Mouse (Mus musculus) thymus, adult 18-20 months (tissue): Measurements from ENCODE around the gene Dynlrb2.

Experiments used
- DNase-seq, 2 experiments: peaks; one replicate each; pipeline ENCODE4 v3.0.0; 2022; ENCODE audit warnings: mixed read lengths in 2 of 2

The Dynlrb2 gene

DNA sequence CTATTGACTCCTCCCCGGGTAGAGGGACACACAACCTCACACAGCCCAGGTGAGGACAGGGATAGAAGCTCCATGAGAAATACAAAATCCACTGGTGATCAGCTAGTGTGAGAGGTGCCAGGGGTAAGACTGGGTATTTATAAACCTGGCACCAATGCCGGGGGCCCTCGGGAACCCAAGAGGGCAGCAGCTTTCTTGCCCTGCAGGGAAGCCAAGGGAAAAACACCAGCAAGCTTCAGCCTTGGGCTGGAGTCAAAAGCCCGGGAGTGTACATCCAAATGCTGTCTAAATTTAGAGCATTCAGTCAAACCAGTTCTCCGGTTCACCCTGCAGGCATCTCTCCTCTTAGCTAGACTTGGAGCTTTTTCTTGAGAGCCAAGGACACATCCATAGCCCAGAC, 38.1 kb downstream of the Dynlrb2 start:
- DNase-seq = no peak

DNA sequence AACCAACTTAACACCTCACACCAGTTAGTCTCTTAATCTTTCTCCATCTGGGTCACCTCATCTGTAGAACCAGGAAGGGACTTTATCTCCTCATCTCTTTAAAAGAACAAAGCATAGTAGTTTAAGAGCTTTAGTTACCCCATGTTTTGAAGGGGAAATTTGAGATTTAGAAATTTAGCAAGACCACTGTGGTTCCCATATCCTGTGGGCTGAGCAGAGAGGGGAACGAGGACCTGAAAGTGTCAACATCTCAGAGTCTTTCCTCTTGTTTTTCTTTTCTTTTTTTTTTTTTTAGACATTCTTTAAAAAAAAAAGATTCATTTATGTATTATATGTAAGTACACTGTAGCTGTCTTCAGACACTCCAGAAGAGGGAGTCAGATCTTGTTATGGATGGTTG, 38.6 kb downstream of the Dynlrb2 start:
- no peak for DNase-seq

DNA sequence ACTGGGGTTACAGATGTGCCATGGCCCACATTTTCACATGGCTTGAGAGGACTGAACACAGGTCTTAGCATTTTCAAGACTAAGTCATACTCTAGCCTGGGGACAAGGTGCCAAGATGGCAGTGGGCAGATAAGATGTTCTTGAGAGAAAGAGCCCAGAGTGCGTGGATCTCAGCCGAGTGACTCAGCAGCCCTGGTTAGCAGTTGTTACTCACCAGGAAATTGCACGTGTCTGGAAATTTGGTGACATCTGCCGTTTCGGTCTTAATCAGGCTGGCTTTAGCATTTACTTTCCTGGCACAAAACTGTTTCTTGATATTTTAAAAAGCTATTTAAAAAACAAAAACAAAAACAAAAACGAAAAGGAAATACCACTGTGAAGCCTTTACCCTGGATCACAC, 47.5 kb downstream of the Dynlrb2 start:
- no peak for DNase-seq

DNA sequence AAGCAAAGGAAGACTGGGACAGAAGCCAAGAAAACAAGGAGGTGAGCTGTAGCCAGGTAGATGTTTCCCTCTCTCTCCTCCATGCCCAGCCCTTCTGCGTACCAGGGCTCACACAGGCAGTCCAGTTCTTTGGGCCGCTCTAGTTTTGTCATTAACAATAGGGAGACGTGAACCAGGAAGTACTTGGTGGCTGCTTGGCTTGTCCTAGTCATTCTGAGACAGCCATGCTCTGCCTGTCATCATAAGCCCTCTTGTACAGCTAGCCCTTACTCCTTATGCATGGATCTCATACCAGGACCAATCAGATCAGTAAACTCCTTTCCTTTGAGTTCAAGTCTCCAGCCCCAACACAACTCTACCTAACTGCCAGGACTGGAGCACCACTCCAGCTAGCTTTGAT, 48.0 kb downstream of the Dynlrb2 start:
- DNase-seq = no peak
